Mouse (Mus musculus) thymus, postnatal 4 days (tissue): Measurements from ENCODE around the gene Cd40.
A peak's percentile ranks its signal among the peaks of the same experiment; 100 is the strongest.

ENCODE experiments used
- DNase-seq: peaks from one replicate; pipeline ENCODE4 v3.0.0; 2021

Cd40 gene

GRCm38 (mm10) chr2:165059961-165060360 lies 4.5 kb downstream of the Cd40 start:
- DNase-seq: no peak

GRCm38 (mm10) chr2:165061638-165062433 lies 6.4 kb downstream of the Cd40 start:
- no peak for DNase-seq

GRCm38 (mm10) chr2:165064489-165064888 lies 9.1 kb downstream of the Cd40 start:
- DNase-seq: no peak

DNA sequence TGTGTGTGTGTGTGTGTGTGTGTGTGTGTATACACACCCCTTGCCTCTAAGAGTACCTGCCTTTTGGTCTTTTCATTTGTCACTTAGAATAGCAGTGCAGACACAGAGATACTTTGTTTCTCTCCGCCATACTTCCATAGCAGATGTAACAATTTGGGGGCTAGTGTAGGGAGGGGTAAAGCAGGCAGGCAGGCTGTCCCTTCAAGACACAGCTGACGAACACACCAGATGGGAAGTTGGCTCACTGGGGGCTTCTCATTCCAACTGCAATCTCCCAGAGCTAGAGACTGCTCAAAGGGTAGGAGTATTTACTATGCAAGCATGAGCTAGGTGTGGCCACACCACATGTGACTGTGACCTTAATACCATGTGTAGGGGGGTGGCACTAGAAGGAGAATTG lies 13.4 kb downstream of the Cd40 start:
- no peak for DNase-seq

GRCm38 (mm10) chr2:165070096-165070816 lies 14.8 kb downstream of the Cd40 start:
- DNase-seq: peak; percentile 55

DNA sequence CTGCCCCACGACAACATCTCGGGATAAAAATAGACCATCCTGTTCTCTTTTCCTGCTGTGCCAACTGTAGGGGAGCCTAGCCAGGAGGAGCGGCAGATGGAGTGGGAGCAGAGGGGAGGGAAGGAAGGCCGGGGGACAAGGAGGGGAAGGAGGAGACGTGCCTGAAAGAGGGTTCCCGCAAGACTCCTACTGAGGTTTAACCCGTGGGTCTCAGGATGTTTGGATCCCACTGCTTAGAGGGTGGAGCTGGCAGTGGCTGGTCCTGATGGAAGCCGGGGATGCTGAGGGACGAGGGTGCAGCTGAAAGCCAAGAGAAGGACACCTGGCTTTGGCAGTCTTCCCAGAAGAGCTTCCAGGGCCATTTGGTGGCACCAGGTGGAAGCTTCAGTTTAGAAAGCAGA lies 18.0 kb downstream of the Cd40 start:
- no peak for DNase-seq

DNA sequence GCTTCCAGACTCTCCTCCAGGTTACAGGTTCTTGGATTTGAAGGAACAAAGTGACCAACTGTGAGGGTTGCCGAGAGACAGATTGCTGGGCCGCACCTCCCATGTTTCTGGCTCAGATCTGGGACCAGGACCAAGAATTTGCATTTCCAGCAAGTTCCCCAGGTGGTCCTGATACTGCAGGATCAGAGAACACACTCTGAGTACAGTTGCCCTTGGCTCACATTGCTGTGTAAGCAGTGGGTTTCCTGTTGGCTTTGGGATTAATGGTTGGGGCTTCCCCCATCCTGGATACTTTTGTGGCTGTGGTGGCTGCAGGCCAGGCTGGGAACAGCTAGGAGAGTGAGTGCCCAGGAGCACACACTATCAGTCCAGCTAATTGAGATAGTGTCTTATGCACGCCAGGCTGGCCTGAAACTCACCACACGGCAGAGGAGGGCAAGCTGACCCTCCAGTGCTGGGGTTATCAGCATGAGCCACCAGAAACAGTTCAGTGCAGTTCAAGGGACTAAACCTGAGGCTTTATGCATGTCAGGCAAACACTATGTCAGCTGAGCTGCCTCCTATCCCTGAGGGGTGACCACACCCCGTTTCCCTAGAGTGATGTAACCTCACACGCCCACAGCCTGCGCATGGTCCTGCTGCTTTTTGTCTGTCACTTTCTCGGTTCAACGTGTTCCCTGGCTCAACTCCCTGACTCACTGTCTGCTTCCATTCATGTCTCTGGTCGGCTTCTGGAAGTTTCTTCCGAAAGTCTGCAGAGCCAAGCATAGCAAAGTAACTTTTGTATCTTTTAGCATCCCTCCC lies 18.9 kb downstream of the Cd40 start:
- no peak for DNase-seq

GRCm38 (mm10) chr2:165074937-165075336 lies 19.5 kb downstream of the Cd40 start:
- DNase-seq: peak; percentile 83

DNA sequence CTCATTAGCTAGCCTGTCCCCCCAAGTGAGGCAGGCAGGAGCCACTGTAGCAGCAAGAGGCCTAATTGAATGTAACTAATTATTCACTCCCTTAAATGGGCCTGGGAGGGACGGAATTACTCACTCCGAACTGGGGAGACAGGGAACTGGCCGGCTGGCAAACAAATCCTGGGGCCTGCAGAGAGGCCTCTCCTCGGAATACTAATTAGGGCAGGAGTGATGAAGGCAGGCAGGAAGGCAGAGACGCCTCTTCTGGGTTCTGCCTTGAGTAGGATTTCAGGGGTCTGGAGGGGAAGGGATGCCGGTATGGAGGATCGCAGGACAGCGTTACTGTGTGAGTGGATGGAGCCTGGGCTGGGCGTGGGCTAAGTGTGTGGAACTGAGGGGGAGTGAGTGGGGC lies 21.6 kb downstream of the Cd40 start:
- no peak for DNase-seq

DNA sequence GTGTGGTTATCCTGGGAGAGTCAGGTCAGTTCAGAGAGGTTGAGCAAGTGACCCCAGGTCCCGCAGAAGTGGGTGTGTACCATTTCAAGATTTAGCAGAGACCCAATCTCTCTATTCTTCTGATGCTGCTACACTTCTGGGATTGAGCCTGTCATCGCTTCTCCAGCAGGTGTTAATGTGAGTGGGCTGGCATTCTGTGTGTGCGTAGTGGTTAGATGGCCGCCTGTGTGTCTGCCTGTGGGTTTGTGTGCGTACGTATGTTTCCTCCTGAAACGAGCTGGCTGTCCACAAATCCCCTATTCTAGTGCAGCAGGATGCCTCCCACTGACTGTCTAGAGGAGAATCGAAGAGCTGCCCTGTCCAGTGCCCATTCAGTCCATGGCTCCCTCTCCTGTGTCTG lies 22.6 kb downstream of the Cd40 start:
- no peak for DNase-seq

GRCm38 (mm10) chr2:165078605-165079004 lies 23.2 kb downstream of the Cd40 start:
- DNase-seq: peak; percentile 44

- DNase-seq: no peak
Measured at GRCm38 (mm10) chr2:165080657-165081056, 25.2 kb downstream of the Cd40 start.

DNA sequence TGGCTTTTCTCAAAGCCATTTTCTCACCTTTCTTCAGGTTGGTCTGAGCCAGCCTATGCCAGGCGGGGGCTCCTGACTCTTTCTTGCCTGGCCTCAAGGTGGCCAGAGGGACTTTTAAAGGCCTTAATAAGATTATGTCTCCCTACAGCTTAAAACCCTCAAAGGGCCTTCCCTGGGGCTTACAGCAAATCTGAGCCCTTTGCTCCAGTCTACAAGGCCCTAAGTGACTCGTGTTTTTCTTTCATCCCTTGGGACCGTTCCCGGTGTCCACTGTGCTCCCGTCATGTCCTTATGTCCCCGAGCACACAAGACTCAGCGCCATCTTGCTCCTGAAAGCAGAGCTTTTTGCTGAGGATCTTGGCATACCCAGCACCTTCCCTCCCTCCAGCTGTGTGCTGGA lies 25.8 kb downstream of the Cd40 start:
- no peak for DNase-seq

- no peak for DNase-seq
Measured at GRCm38 (mm10) chr2:165086634-165087033, 31.2 kb downstream of the Cd40 start.

DNA sequence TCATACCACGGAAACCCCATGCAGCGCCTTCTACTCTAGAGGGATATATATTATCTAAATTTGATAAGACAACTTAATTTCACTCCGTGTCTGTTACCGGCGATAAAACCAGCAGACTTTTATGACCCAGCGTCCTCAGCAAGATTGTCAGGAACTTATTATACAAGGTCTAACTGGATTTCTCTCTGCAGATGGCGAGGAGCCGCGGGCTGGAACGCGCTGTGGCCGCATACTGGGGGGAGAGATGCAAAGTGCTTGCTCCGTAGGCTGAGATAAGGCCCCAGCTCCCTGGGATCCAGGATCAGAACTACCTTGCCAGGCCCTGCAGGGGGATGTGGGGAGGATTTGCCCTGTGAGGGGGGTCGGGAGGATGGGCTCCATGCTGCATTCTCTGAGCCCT lies 34.0 kb downstream of the Cd40 start:
- no peak for DNase-seq

GRCm38 (mm10) chr2:165090650-165091049 lies 35.2 kb downstream of the Cd40 start, which contains the start of gene 1700025C18Rik:
Gene 1700025C18Rik (minus strand): TSS chr2:165090750.
- DNase-seq: no peak

- no peak for DNase-seq
Measured at GRCm38 (mm10) chr2:165091433-165091965, 36.1 kb downstream of the Cd40 start.

DNA sequence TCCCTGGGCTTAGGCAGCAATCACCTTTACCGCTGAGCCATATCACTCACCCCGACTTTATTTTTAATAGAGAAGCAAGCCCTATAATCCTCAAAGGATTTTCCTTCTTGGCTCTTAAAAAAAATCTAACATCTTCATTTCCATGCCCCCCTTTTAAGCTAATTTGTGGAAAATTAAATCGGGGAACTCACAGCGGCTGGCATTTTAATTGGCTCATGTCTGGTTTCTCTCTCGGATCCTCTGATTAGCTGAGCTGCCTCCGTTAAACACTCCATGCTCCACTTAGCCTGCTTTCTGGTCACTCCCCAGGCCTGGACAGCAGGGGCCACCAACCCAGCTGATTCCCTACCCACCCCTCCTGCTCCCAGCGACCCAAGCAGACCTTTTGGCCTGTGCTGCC lies 37.0 kb downstream of the Cd40 start:
- no peak for DNase-seq

DNA sequence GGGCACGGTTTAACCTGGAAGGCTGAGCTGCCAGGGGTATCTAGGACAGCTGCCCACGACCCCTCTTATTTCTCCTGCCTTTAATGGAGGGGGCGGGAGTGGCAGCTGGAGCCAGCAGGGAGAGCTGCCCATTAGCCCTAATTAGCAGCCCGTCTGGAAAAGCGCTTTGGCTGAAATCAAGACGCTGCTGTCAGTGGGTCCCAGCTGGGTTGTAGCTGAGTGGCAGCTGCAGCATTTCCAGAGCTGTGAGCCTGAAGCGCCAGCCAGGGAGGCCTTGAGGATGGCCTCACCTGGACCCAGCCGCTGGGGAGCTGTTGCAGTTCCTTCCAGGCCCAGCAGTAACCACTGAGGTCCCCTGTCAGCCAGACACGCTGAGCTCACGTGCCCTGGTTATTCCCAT lies 40.9 kb downstream of the Cd40 start:
- DNase-seq: no peak

- DNase-seq: no peak
Measured at GRCm38 (mm10) chr2:165098861-165099260, 43.4 kb downstream of the Cd40 start.

DNA sequence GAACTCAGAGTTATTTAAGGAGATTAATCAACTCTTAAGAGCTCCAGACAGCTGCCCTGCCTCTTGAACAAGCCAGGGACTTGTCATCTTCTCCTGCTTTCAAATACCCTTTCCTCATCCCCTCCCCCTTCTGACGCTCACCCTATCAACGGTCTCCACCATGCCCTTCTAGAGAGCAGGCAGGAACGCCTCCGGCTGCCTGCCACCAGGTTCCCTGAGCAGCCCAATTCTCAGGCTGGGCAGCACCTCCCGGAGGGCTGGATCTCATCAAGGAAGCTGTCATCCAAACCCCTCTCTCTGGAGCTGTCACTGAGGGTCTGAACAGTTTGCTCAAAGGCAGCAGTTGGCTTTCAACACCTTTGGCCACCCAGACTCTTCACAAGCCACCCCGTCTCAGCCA lies 45.3 kb downstream of the Cd40 start:
- no peak for DNase-seq

GRCm38 (mm10) chr2:165102920-165103319 lies 47.5 kb downstream of the Cd40 start:
- no peak for DNase-seq

DNA sequence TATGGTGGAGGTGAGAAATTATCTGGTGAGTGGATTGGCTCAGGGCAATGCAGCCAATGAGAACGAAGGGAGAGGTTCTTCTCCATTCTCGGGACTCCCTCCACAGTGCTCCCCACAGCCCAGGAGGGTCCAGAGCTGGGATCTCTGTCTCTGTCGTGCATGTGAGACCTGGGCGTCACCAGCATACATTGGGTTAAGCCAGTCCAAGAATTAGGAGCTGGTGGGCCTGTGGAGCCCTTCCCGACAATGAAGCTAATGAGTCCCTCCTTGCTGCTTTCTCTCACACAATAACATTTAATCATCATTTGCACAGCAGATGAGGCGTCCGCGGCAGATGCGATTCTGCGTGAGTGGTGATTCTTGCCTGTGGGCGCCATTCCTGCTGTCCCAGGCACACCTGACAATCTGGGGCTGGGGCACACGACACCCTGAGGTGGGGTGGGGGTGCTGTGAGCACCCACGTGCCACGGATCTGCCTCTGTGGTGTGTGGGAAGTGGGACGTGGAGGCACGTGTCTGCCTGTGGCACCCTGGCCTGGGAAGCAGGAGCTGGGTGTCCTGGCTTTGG lies 50.2 kb downstream of the Cd40 start:
- no peak for DNase-seq
